Mouse (Mus musculus) E14TG2a.4 (cell line): ENCODE results near the gene Zfp341.
A peak's percentile ranks its signal among the peaks of the same experiment; 100 is the strongest.

Experiments
- H3K27me3 ChIP-seq: 2 replicates; pipeline ENCODE4 v1.6.1; 2014; ENCODE audit warnings: low read length, control low read depth; ENCODE audit not compliant: insufficient read depth
- H3K36me3 ChIP-seq: 2 replicates; pipeline ENCODE4 v1.6.1; 2014; ENCODE audit warnings: low read length, control low read depth; ENCODE audit not compliant: insufficient read depth
- H3K4me1 ChIP-seq: replicated peaks from 2 replicates; pipeline ENCODE4 v1.6.1; 2014; ENCODE audit warnings: low read depth, low read length, control low read depth
- H3K4me3 ChIP-seq: replicated peaks from 2 replicates; pipeline ENCODE4 v1.5.1; 2014; ENCODE audit warnings: mild to moderate bottlenecking, low read length
- H3K9me3 ChIP-seq: 2 replicates; pipeline ENCODE4 v1.6.1; 2014; ENCODE audit warnings: low read length, control low read depth
- CTCF ChIP-seq: conservative IDR thresholded peaks from 2 replicates; pipeline ENCODE4 v1.5.1; 2014; ENCODE audit warnings: low read length
- NANOG ChIP-seq: IDR thresholded peaks from 2 replicates; pipeline ENCODE4 v1.6.1; 2014; ENCODE audit warnings: borderline replicate concordance, low read length, mixed read lengths
- POU5F1 ChIP-seq: IDR thresholded peaks from 2 replicates; pipeline ENCODE4 v1.6.1; 2014; ENCODE audit warnings: low read length, borderline replicate concordance

Gene Zfp341

GRCm38 (mm10) chr2:154682712-154683111 lies 69.6 kb downstream of the Zfp341 start:
- no peak for TF ChIP-seq NANOG
- no peak for TF ChIP-seq CTCF
- no peak for TF ChIP-seq POU5F1
- peaks cover 56% of the 10 kb centered on the region for H3K4me1 ChIP-seq
- H3K27me3 ChIP-seq: no peaks in the 10 kb centered on the region
- peaks cover 48% of the 10 kb centered on the region for H3K36me3 ChIP-seq
- no peaks in the 10 kb centered on the region for H3K9me3 ChIP-seq
- H3K4me3 ChIP-seq: no peak overlapping the region

GRCm38 (mm10) chr2:154684901-154685470 lies 71.9 kb downstream of the Zfp341 start:
- Histone ChIP-seq H3K9me3 (no peaks in the 10 kb centered on the region), H3K4me1 (peaks cover 44% of the 10 kb centered on the region), H3K36me3 (peaks cover 60% of the 10 kb centered on the region), H3K27me3 (no peaks in the 10 kb centered on the region), H3K4me3 (no peak overlapping the region)
- TF ChIP-seq CTCF (no peak), POU5F1 (no peak), NANOG (no peak)

GRCm38 (mm10) chr2:154685772-154686171 lies 72.7 kb downstream of the Zfp341 start:
- H3K4me1 ChIP-seq: peaks cover 38% of the 10 kb centered on the region
- H3K4me3 ChIP-seq: no peak overlapping the region
- TF ChIP-seq POU5F1 (no peak), CTCF (no peak), NANOG (no peak)
- H3K27me3 ChIP-seq: no peaks in the 10 kb centered on the region
- H3K36me3 ChIP-seq: peaks cover 64% of the 10 kb centered on the region
- no peaks in the 10 kb centered on the region for H3K9me3 ChIP-seq

- Histone ChIP-seq H3K9me3 (no peaks in the 10 kb centered on the region), H3K27me3 (no peaks in the 10 kb centered on the region), H3K4me3 (no peak overlapping the region), H3K36me3 (peaks cover 71% of the 10 kb centered on the region), H3K4me1 (peaks cover 29% of the 10 kb centered on the region)
- TF ChIP-seq CTCF (no peak), POU5F1 (no peak), NANOG (no peak)
Observed at GRCm38 (mm10) chr2:154686819-154687218, 73.7 kb downstream of the Zfp341 start.

- no peak for TF ChIP-seq CTCF
- no peak for TF ChIP-seq NANOG
- TF ChIP-seq POU5F1: no peak
- Histone ChIP-seq H3K27me3 (no peaks in the 10 kb centered on the region), H3K4me3 (no peak overlapping the region), H3K36me3 (peaks cover 64% of the 10 kb centered on the region), H3K9me3 (no peaks in the 10 kb centered on the region), H3K4me1 (peaks cover 36% of the 10 kb centered on the region)
Observed at GRCm38 (mm10) chr2:154689391-154689790, 76.3 kb downstream of the Zfp341 start.

- TF ChIP-seq NANOG (no peak), POU5F1 (no peak), CTCF (no peak)
- Histone ChIP-seq H3K27me3 (no peaks in the 10 kb centered on the region), H3K36me3 (peaks cover 67% of the 10 kb centered on the region), H3K4me3 (no peak overlapping the region), H3K4me1 (peaks cover 36% of the 10 kb centered on the region), H3K9me3 (no peaks in the 10 kb centered on the region)
Observed at GRCm38 (mm10) chr2:154690959-154691358, 77.9 kb downstream of the Zfp341 start.

GRCm38 (mm10) chr2:154693186-154693940 lies 80.3 kb downstream of the Zfp341 start:
- no peak for TF ChIP-seq POU5F1
- TF ChIP-seq CTCF: no peak
- TF ChIP-seq NANOG: no peak
- H3K4me1 ChIP-seq: peaks cover 41% of the 10 kb centered on the region
- peaks cover 56% of the 10 kb centered on the region for H3K36me3 ChIP-seq
- peak overlapping the region; percentile 52; the same call in 1 of the 2 replicates for H3K4me3 ChIP-seq
- H3K9me3 ChIP-seq: no peaks in the 10 kb centered on the region
- no peaks in the 10 kb centered on the region for H3K27me3 ChIP-seq

GRCm38 (mm10) chr2:154693941-154694256 lies 80.8 kb downstream of the Zfp341 start:
- Histone ChIP-seq H3K9me3 (no peaks in the 10 kb centered on the region), H3K36me3 (peaks cover 56% of the 10 kb centered on the region)
- TF ChIP-seq NANOG (no peak), POU5F1 (no peak), CTCF (no peak)

More at GRCm38 (mm10) chr2:154693941-154694256, 80.8 kb downstream of the Zfp341 start:
- Histone ChIP-seq H3K4me3 (0 out of 2 replicates have a peak overlapping the region, but pooled peaks have one; percentile 52), H3K27me3 (no peaks in the 10 kb centered on the region), H3K4me1 (peaks cover 40% of the 10 kb centered on the region)
